ENCODE assay signal across 28 mouse cellular contexts in genomic region chr8:105451903-105452603, GRCm38 (mm10). TPM values are rescaled to one million over a fixed set of nuclear protein-coding genes. Genes with fewer than 3 reads are reported as not detected.
DNase-seq lines count a peak whose midpoint lies in the region; ATAC-seq lines count a peak whose summit lies in the region.
"Had no signal": no experiment of that assay in that cellular context is flagged by ENCODE, and none has a peak within 500 bp of the region (broad histone marks: within the 10 kb centered on the region; RNA-seq: fewer than 3 reads in every experiment).

No protein-coding gene starts in this region.

- no peak overlapping the region for H3K9ac ChIP-seq in hindbrain, embryonic 11.5 days (ENCODE audit: low read depth, low read length)
- H3K9ac ChIP-seq in hindbrain, embryonic 13.5 days = no peak overlapping the region
- H3K9ac ChIP-seq: embryonic facial prominence, embryonic 12.5 days; heart, embryonic 15.5 days; limb, embryonic 13.5 days; liver, embryonic 14.5 days had no signal

- no peak overlapping the region for H3K4me3 ChIP-seq in hindbrain, embryonic 11.5 days (ENCODE audit: low read depth, low read length)
- no peak overlapping the region for H3K4me3 ChIP-seq in hindbrain, embryonic 13.5 days
- H3K4me3 ChIP-seq: embryonic facial prominence, embryonic 12.5 days; heart, embryonic 15.5 days; limb, embryonic 13.5 days had no signal

- H3K36me3 ChIP-seq in hindbrain, embryonic 11.5 days (ENCODE audit: control insufficient read depth, insufficient read depth, low read length) = no peaks in the 10 kb centered on the region
- no peaks in the 10 kb centered on the region for H3K36me3 ChIP-seq in hindbrain, embryonic 13.5 days
- H3K36me3 ChIP-seq: embryonic facial prominence, embryonic 12.5 days; heart, embryonic 15.5 days; limb, embryonic 13.5 days had no signal

- H3K9me3 ChIP-seq in hindbrain, embryonic 11.5 days (ENCODE audit: control insufficient read depth, low read length) = no peaks in the 10 kb centered on the region
- H3K9me3 ChIP-seq in hindbrain, embryonic 13.5 days = no peaks in the 10 kb centered on the region
- H3K9me3 ChIP-seq: embryonic facial prominence, embryonic 12.5 days; heart, embryonic 15.5 days; limb, embryonic 13.5 days had no signal

- no peaks in the 10 kb centered on the region for H3K27me3 ChIP-seq in hindbrain, embryonic 11.5 days (ENCODE audit: control insufficient read depth, insufficient read depth, low read length)
- no peaks in the 10 kb centered on the region for H3K27me3 ChIP-seq in hindbrain, embryonic 13.5 days
- H3K27me3 ChIP-seq: embryonic facial prominence, embryonic 12.5 days; heart, embryonic 15.5 days; limb, embryonic 13.5 days had no signal

- H3K27ac ChIP-seq in hindbrain, embryonic 11.5 days (ENCODE audit: low read depth, low read length) = peak overlapping the region; percentile 14; the same call in 1 of the 2 replicates
- no peak overlapping the region for H3K27ac ChIP-seq in hindbrain, embryonic 13.5 days
- H3K27ac ChIP-seq: embryonic facial prominence, embryonic 12.5 days; heart, embryonic 15.5 days; kidney, postnatal 0 days; limb, embryonic 13.5 days; liver, embryonic 14.5 days; macrophage had no signal

- intact Hi-C loops in gastrocnemius, postnatal 36 days (cut with DNase I) = no loop called here

- no peaks in the 10 kb centered on the region for H3K4me1 ChIP-seq in hindbrain, embryonic 11.5 days (replicated peaks; ENCODE audit: control insufficient read depth, insufficient read depth, low read length)
- peaks cover 11% of the 10 kb centered on the region for H3K4me1 ChIP-seq in hindbrain, embryonic 13.5 days (replicated peaks)
- H3K4me1 ChIP-seq: embryonic facial prominence, embryonic 12.5 days; heart, embryonic 15.5 days; limb, embryonic 13.5 days had no signal

- no peak overlapping the region for H3K4me2 ChIP-seq in hindbrain, embryonic 11.5 days (replicated peaks; ENCODE audit: low read depth, low read length)
- H3K4me2 ChIP-seq in hindbrain, embryonic 13.5 days = no peak overlapping the region
- H3K4me2 ChIP-seq: embryonic facial prominence, embryonic 12.5 days; heart, embryonic 15.5 days; limb, embryonic 13.5 days had no signal

- no peak for ATAC-seq in hindbrain, embryonic 11.5 days (ENCODE audit: low FRiP score)
- ATAC-seq in hindbrain, embryonic 13.5 days (ENCODE audit: low FRiP score) = no peak
- ATAC-seq: lung, postnatal 0 days had no signal

- WGBS in hindbrain, embryonic 11.5 days = 61% methylated on average over 15 of the region's 15 CpGs
- 49% methylated on average over 15 of the region's 15 CpGs for WGBS in hindbrain, embryonic 13.5 days

- peak; percentile 62 for DNase-seq in adrenal gland, postnatal 10 days
- no peak for DNase-seq in adrenal gland, postnatal 25 days
- peak; percentile 7 for DNase-seq in gastrocnemius, adult 18-20 months (ENCODE audit: low spot score)
- no peak for DNase-seq in gastrocnemius, postnatal 36 days
- no peak for DNase-seq in hindbrain, embryonic 11.5 days (ENCODE audit: low spot score)
- DNase-seq in retina, postnatal 1 day = peak; percentile 43
- DNase-seq in retina, embryonic 14.5 days (ENCODE audit: low spot score) = no peak
- DNase-seq: cerebellum, adult 11-12 months; cerebellum, postnatal 25 days; kidney, adult 2 months; layer of hippocampus, adult 9-11 months; right cerebral cortex, postnatal 25 days; spleen, adult 18-20 months had no signal

RNA-seq across cellular contexts. Expression of gene Tppp3, which starts 19.3 kb away (rescaled TPM):
- total RNA-seq in adrenal gland, postnatal 10 days (2021) = 100 to 1,000 TPM in 1 of 2 experiments, 10 to 100 TPM in 1; 67.9 to 106 TPM
- total RNA-seq in adrenal gland, postnatal 25 days (2021) = 22.7 and 27.4 TPM in 2 replicates
- total RNA-seq in gastrocnemius, adult 18-20 months (2021) = 10 to 100 TPM; 47.9 to 56.7 TPM
- total RNA-seq in gastrocnemius, postnatal 36 days (2021) = 10 to 100 TPM; 54.1 to 54.9 TPM
- 206 and 218 TPM in 2 replicates for polyA plus RNA-seq in hindbrain, embryonic 11.5 days (2014; fragmentation: Nextera tagmentation; extraction: Ambion mirVana)
- 170 and 181 TPM in 2 replicates for polyA plus RNA-seq in hindbrain, embryonic 13.5 days (2015; fragmentation: Nextera tagmentation; extraction: Ambion mirVana)
- total RNA-seq: hematopoietic stem cell, adult 5-6 weeks had no signal

RNA-seq across cellular contexts. Expression of gene Lrrc36, which starts 38.7 kb away (rescaled TPM):
- total RNA-seq in adrenal gland, postnatal 10 days (2021) = 1 to 10 TPM; 3.3 to 3.8 TPM
- 3.8 and 6.1 TPM in 2 replicates for total RNA-seq in adrenal gland, postnatal 25 days (2021)
- total RNA-seq in gastrocnemius, adult 18-20 months (2021) = under 1 TPM; 0.41 to 0.64 TPM
- total RNA-seq in gastrocnemius, postnatal 36 days (2021) = under 1 TPM; 0.54 to 0.71 TPM
- 2.8 and 3.0 TPM in 2 replicates for polyA plus RNA-seq in hindbrain, embryonic 11.5 days (2014; fragmentation: Nextera tagmentation; extraction: Ambion mirVana)
- polyA plus RNA-seq in hindbrain, embryonic 13.5 days (2015; fragmentation: Nextera tagmentation; extraction: Ambion mirVana) = 1.1 and 1.7 TPM in 2 replicates
- total RNA-seq: neutrophil, adult 5-6 weeks had no signal
- polyA plus RNA-seq: macrophage had no signal

RNA-seq across cellular contexts. Expression of gene Kctd19, which starts 38.8 kb away (rescaled TPM):
- under 1 TPM; 0.15 to 0.33 TPM for total RNA-seq in adrenal gland, postnatal 10 days (2021)
- total RNA-seq in adrenal gland, postnatal 25 days (2021) = not detected in 2 replicates
- under 1 TPM in 1 of 2 experiments, not detected in 1; 0.21 TPM for total RNA-seq in gastrocnemius, adult 18-20 months (2021)
- not detected for total RNA-seq in gastrocnemius, postnatal 36 days (2021)
- polyA plus RNA-seq in hindbrain, embryonic 11.5 days (2014; fragmentation: Nextera tagmentation; extraction: Ambion mirVana) = 0.14 TPM in 1 of 2 replicates, not detected in the other
- not detected in 2 replicates for polyA plus RNA-seq in hindbrain, embryonic 13.5 days (2015; fragmentation: Nextera tagmentation; extraction: Ambion mirVana)
- total RNA-seq: adrenal gland, postnatal 4 days; hematopoietic stem cell, adult 5-6 weeks; left cerebral cortex, adult 18-20 months; left cerebral cortex, postnatal 25 days; neutrophil, adult 5-6 weeks had no signal
- polyA plus RNA-seq: embryonic facial prominence, embryonic 12.5 days; intestine, embryonic 14.5 days; kidney, postnatal 0 days; large intestine, adult 2 months; limb, embryonic 13.5 days; liver, embryonic 14.5 days; macrophage had no signal

RNA-seq across cellular contexts. Expression of gene Zdhhc1, which starts 44.6 kb away (rescaled TPM):
- 10 to 100 TPM; 15.1 to 18.4 TPM for total RNA-seq in adrenal gland, postnatal 10 days (2021)
- 17.7 and 20.6 TPM in 2 replicates for total RNA-seq in adrenal gland, postnatal 25 days (2021)
- total RNA-seq in gastrocnemius, adult 18-20 months (2021) = 10 to 100 TPM; 10.3 to 11.6 TPM
- 1 to 10 TPM; 8.1 to 8.3 TPM for total RNA-seq in gastrocnemius, postnatal 36 days (2021)
- 19.0 and 19.7 TPM in 2 replicates for polyA plus RNA-seq in hindbrain, embryonic 11.5 days (2014; fragmentation: Nextera tagmentation; extraction: Ambion mirVana)
- 30.9 and 34.3 TPM in 2 replicates for polyA plus RNA-seq in hindbrain, embryonic 13.5 days (2015; fragmentation: Nextera tagmentation; extraction: Ambion mirVana)

Comparison
In these comparisons a context has a peak if more than half of its experiments do, and no peak if none do; other contexts are left out.
1. DNase-seq: peak in adrenal gland, postnatal 10 days (single experiment), gastrocnemius, adult 18-20 months (single experiment) and retina, postnatal 1 day (single experiment); none in adrenal gland, postnatal 25 days (single experiment), gastrocnemius, postnatal 36 days (0 of 2), hindbrain, embryonic 11.5 days (single experiment) and retina, embryonic 14.5 days (single experiment).